Mouse (Mus musculus) myocyte (in vitro differentiated cells): ENCODE data around the gene Efhd1. TPM values are rescaled to one million over a fixed set of nuclear protein-coding genes. Genes with fewer than 3 reads are reported as not detected.

ENCODE experiments used
- H3K27me3 ChIP-seq: one replicate; pipeline ENCODE4 v1.6.1; 2011; ENCODE audit not compliant: control insufficient read depth, insufficient read depth, insufficient read length
- H3K36me3 ChIP-seq: one replicate; pipeline ENCODE4 v1.6.1; 2011; ENCODE audit not compliant: control insufficient read depth, insufficient read depth
- H3K4me2 ChIP-seq: one replicate; pipeline ENCODE4 v1.6.1; 2011; ENCODE audit warnings: low read depth, control low read depth
- H3K4me3 ChIP-seq: one replicate; pipeline ENCODE4 v1.5.1; 2011; ENCODE audit warnings: mild to moderate bottlenecking, control low read depth, moderate library complexity
- H3K79me2 ChIP-seq: one replicate; pipeline ENCODE4 v1.6.1; 2011; ENCODE audit not compliant: control insufficient read depth, insufficient read depth
- H3ac ChIP-seq: one replicate; pipeline ENCODE4 v1.6.1; 2011; ENCODE audit not compliant: control insufficient read depth, insufficient read length
- CEBPB ChIP-seq: IDR thresholded peaks from 2 replicates; pipeline ENCODE4 v1.6.1; 2011; ENCODE audit warnings: mild to moderate bottlenecking, moderate library complexity; ENCODE audit not compliant: poor library complexity, insufficient read depth, severe bottlenecking
- E2F4 ChIP-seq: IDR thresholded peaks from one replicate; pipeline ENCODE4 v1.6.1; 2011; ENCODE audit warnings: mild to moderate bottlenecking, control low read depth, moderate library complexity; ENCODE audit not compliant: insufficient read depth
- MAX ChIP-seq: IDR thresholded peaks from one replicate; pipeline ENCODE4 v1.6.1; 2011; ENCODE audit warnings: low read depth, mild to moderate bottlenecking, control low read depth
- MYOD1 ChIP-seq, 3 experiments: IDR thresholded peaks; one replicate each; pipeline ENCODE4 v1.6.1; 2011; ENCODE audit warnings: control low read depth in 2 of 3, low read depth in 2 of 3, mild to moderate bottlenecking in 2 of 3, moderate library complexity in 1 of 3; ENCODE audit not compliant: insufficient read length in 2 of 3, control insufficient read depth in 1 of 3
- MYOG ChIP-seq, 3 experiments: IDR thresholded peaks; one replicate each; pipeline ENCODE4 v1.6.1; 2011; ENCODE audit warnings: control low read depth in 2 of 3, low read depth in 2 of 3, mild to moderate bottlenecking in 2 of 3; ENCODE audit not compliant: insufficient read length in 2 of 3, control insufficient read depth in 1 of 3, insufficient read depth in 1 of 3
- POLR2A ChIP-seq: IDR thresholded peaks from one replicate; pipeline ENCODE4 v1.6.1; 2011; ENCODE audit warnings: low read depth, mild to moderate bottlenecking, control low read depth, moderate library complexity; ENCODE audit not compliant: insufficient read length
- POLR2AphosphoS2 ChIP-seq: IDR thresholded peaks from one replicate; pipeline ENCODE4 v1.6.1; 2011; ENCODE audit warnings: low read depth, control low read depth; ENCODE audit not compliant: insufficient read length
- REST ChIP-seq: IDR thresholded peaks from one replicate; pipeline ENCODE4 v1.6.1; 2011; ENCODE audit warnings: mild to moderate bottlenecking, control low read depth, moderate library complexity; ENCODE audit not compliant: insufficient read depth, insufficient read length
- SRF ChIP-seq: IDR thresholded peaks from one replicate; pipeline ENCODE4 v1.6.1; 2011; ENCODE audit warnings: low read depth; ENCODE audit not compliant: control insufficient read depth, insufficient read length
- TCF12 ChIP-seq: IDR thresholded peaks from one replicate; pipeline ENCODE4 v1.6.1; 2011; ENCODE audit warnings: mild to moderate bottlenecking, control low read depth; ENCODE audit not compliant: poor library complexity, insufficient read depth, severe bottlenecking
- TCF3 ChIP-seq: IDR thresholded peaks from one replicate; pipeline ENCODE4 v1.6.1; 2011; ENCODE audit warnings: low read depth, control low read depth; ENCODE audit not compliant: insufficient read length
- USF1 ChIP-seq: IDR thresholded peaks from one replicate; pipeline ENCODE4 v1.6.1; 2011; ENCODE audit warnings: low read depth, mild to moderate bottlenecking, control low read depth, moderate library complexity
- polyA plus RNA-seq: library from polyadenylated mRNA; unstranded; fragments of >200 nt; fragmentation: generic; extraction: Trizol; gene quantifications from one replicate; pipeline ENCODE4 v1.2.1, GENCODE M21; 2012; ENCODE audit warnings: missing spikeins

Efhd1 gene
- polyA plus RNA-seq, 1 experiment, result 2.1 TPM

GRCm38 (mm10) chr1:87271596-87271995 lies 7.4 kb downstream of the Efhd1 start:
- H3K36me3 ChIP-seq, result no peaks in the 10 kb centered on the region

GRCm38 (mm10) chr1:87272462-87272861 lies 8.3 kb downstream of the Efhd1 start:
- H3K79me2 ChIP-seq, result no peaks in the 10 kb centered on the region
- H3ac ChIP-seq, result no peak overlapping the region
- H3K4me3 ChIP-seq, result no peak overlapping the region

More at GRCm38 (mm10) chr1:87271596-87271995, 7.4 kb downstream of the Efhd1 start:
- H3ac ChIP-seq, result no peak overlapping the region
- peak overlapping the region; percentile 51 for H3K4me2 ChIP-seq
- no peaks in the 10 kb centered on the region for H3K79me2 ChIP-seq
- TF ChIP-seq MAX, result no peak
- no peaks in the 10 kb centered on the region for H3K27me3 ChIP-seq
- no peak overlapping the region for H3K4me3 ChIP-seq

GRCm38 (mm10) chr1:87273514-87273942 lies 9.4 kb downstream of the Efhd1 start:
- Histone ChIP-seq H3ac (no peak overlapping the region), H3K27me3 (no peaks in the 10 kb centered on the region), H3K36me3 (no peaks in the 10 kb centered on the region), H3K79me2 (no peaks in the 10 kb centered on the region), H3K4me2 (no peak overlapping the region), H3K4me3 (no peak overlapping the region)
- TF ChIP-seq MYOD1 (IDR thresholded peaks at IDR 0.05; ENCODE audit: control insufficient read depth in 1 of 3, insufficient read length in 2 of 3, low read depth in 2 of 3) (no peak), MAX (no peak), CEBPB (no peak), USF1 (no peak), POLR2AphosphoS2 (no peak), SRF (no peak), POLR2A (no peak), TCF12 (no peak), TCF3 (no peak), E2F4 (no peak), REST (no peak)

More at GRCm38 (mm10) chr1:87272462-87272861, 8.3 kb downstream of the Efhd1 start:
- peak overlapping the region; percentile 51 for H3K4me2 ChIP-seq
- H3K36me3 ChIP-seq, result no peaks in the 10 kb centered on the region
- H3K27me3 ChIP-seq, result no peaks in the 10 kb centered on the region
- peak in 1 of 3 experiments; percentile 6 for TF ChIP-seq MYOG (IDR thresholded peaks at IDR 0.05; ENCODE audit: control insufficient read depth in 1 of 3, insufficient read depth in 1 of 3, insufficient read length in 2 of 3, low read depth in 2 of 3)
- no peak for TF ChIP-seq CEBPB
- TF ChIP-seq E2F4, result no peak
- no peak for TF ChIP-seq MYOD1 (IDR thresholded peaks at IDR 0.05; ENCODE audit: control insufficient read depth in 1 of 3, insufficient read length in 2 of 3, low read depth in 2 of 3)
- TF ChIP-seq POLR2AphosphoS2, result no peak

GRCm38 (mm10) chr1:87274134-87274533 lies 10.0 kb downstream of the Efhd1 start:
- no peak overlapping the region for H3ac ChIP-seq
- H3K36me3 ChIP-seq, result no peaks in the 10 kb centered on the region
- H3K4me3 ChIP-seq, result no peak overlapping the region
- no peaks in the 10 kb centered on the region for H3K79me2 ChIP-seq
- H3K4me2 ChIP-seq, result no peak overlapping the region
- H3K27me3 ChIP-seq, result no peaks in the 10 kb centered on the region
- TF ChIP-seq E2F4 (no peak), POLR2AphosphoS2 (no peak), SRF (no peak), REST (no peak), CEBPB (no peak), MAX (no peak), TCF3 (no peak), POLR2A (no peak), MYOD1 (IDR thresholded peaks at IDR 0.05; ENCODE audit: control insufficient read depth in 1 of 3, insufficient read length in 2 of 3, low read depth in 2 of 3) (no peak), TCF12 (no peak), MYOG (IDR thresholded peaks at IDR 0.05; ENCODE audit: control insufficient read depth in 1 of 3, insufficient read depth in 1 of 3, insufficient read length in 2 of 3, low read depth in 2 of 3) (no peak), USF1 (no peak)

GRCm38 (mm10) chr1:87275151-87275550 lies 11.0 kb downstream of the Efhd1 start:
- Histone ChIP-seq H3ac (no peak overlapping the region), H3K36me3 (no peaks in the 10 kb centered on the region), H3K4me2 (no peak overlapping the region), H3K79me2 (no peaks in the 10 kb centered on the region), H3K27me3 (no peaks in the 10 kb centered on the region), H3K4me3 (no peak overlapping the region)
- TF ChIP-seq USF1, result no peak

GRCm38 (mm10) chr1:87276056-87276455 lies 11.9 kb downstream of the Efhd1 start:
- H3K79me2 ChIP-seq, result no peaks in the 10 kb centered on the region
- no peak for TF ChIP-seq CEBPB
- TF ChIP-seq POLR2AphosphoS2, result no peak
- TF ChIP-seq SRF, result no peak
- TF ChIP-seq REST, result no peak
- no peak for TF ChIP-seq MYOG (IDR thresholded peaks at IDR 0.05; ENCODE audit: control insufficient read depth in 1 of 3, insufficient read depth in 1 of 3, insufficient read length in 2 of 3, low read depth in 2 of 3)
- TF ChIP-seq TCF3, result no peak
- no peak for TF ChIP-seq MYOD1 (IDR thresholded peaks at IDR 0.05; ENCODE audit: control insufficient read depth in 1 of 3, insufficient read length in 2 of 3, low read depth in 2 of 3)
- TF ChIP-seq MAX, result no peak
- TF ChIP-seq POLR2A, result no peak
- TF ChIP-seq TCF12, result no peak
- no peak for TF ChIP-seq E2F4
- TF ChIP-seq USF1, result no peak
- no peak overlapping the region for H3K4me2 ChIP-seq
- no peaks in the 10 kb centered on the region for H3K36me3 ChIP-seq
- no peak overlapping the region for H3ac ChIP-seq
- no peak overlapping the region for H3K4me3 ChIP-seq
- H3K27me3 ChIP-seq, result no peaks in the 10 kb centered on the region
